Mouse (Mus musculus) CH12.LX (cell line): Measurements from ENCODE around the gene Fam193a. TPM values are rescaled to one million over a fixed set of nuclear protein-coding genes. Genes with fewer than 3 reads are reported as not detected.

Source experiments
- DNase-seq: peaks from one replicate; pipeline ENCODE4 v3.0.0-alpha.2; 2013; ENCODE audit errors: extremely low read depth
- H3K27ac ChIP-seq: 2 replicates; pipeline ENCODE4 v1.5.1; 2012; ENCODE audit warnings: low read depth, mild to moderate bottlenecking, control low read depth, moderate library complexity; ENCODE audit not compliant: insufficient read depth
- H3K27me3 ChIP-seq: replicated peaks from 2 replicates; pipeline ENCODE3; 2012; ENCODE audit warnings: inconsistent platforms
- H3K36me3 ChIP-seq, 2 experiments: replicated peaks in 1 of 2; 2 replicates each; pipeline versions ENCODE3 to v1.6.1; 2012; ENCODE audit warnings: inconsistent platforms in 1 of 2, low read length in 1 of 2, mild to moderate bottlenecking in 1 of 2, mixed read lengths in 1 of 2, moderate library complexity in 1 of 2; ENCODE audit not compliant: control insufficient read depth in 1 of 2, insufficient read depth in 1 of 2
- H3K4me1 ChIP-seq, 2 experiments: 2 replicates each; pipeline ENCODE4 v1.6.1; 2012; ENCODE audit warnings: inconsistent platforms in 1 of 2, moderate library complexity in 1 of 2; ENCODE audit not compliant: insufficient read depth in 2 of 2, control insufficient read depth in 1 of 2
- H3K4me2 ChIP-seq: 2 replicates; pipeline ENCODE4 v1.6.1; 2012; ENCODE audit warnings: low read depth, mild to moderate bottlenecking, control low read depth; ENCODE audit not compliant: poor library complexity, insufficient read depth, severe bottlenecking
- H3K4me3 ChIP-seq, 3 experiments: fragments of 150-350 bp in 1 of 3; sonication (generic) in 1 of 3; replicated peaks in 1 of 3; 2 replicates each; pipeline versions ENCODE3 to v1.5.1; 2011 to 2012; ENCODE audit warnings: low read depth in 2 of 3, low read length in 2 of 3, mild to moderate bottlenecking in 2 of 3, moderate library complexity in 2 of 3, control low read depth in 1 of 3, improper control_type of control experiment in 1 of 3, inconsistent platforms in 1 of 3, mixed read lengths in 1 of 3; ENCODE audit not compliant: poor library complexity in 1 of 3
- H3K79me2 ChIP-seq: replicated peaks from 2 replicates; pipeline ENCODE4 v1.6.1; 2012; ENCODE audit warnings: mild to moderate bottlenecking, moderate library complexity; ENCODE audit not compliant: control insufficient read depth, poor library complexity, insufficient read depth, severe bottlenecking; ENCODE audit errors: extremely low read depth
- H3K9ac ChIP-seq: 2 replicates; pipeline ENCODE4 v1.6.1; 2012; ENCODE audit warnings: low read depth, mild to moderate bottlenecking, control low read depth, moderate library complexity; ENCODE audit not compliant: insufficient read depth
- H3K9me3 ChIP-seq: replicated peaks from 2 replicates; pipeline ENCODE3; 2012; ENCODE audit warnings: low read length, inconsistent platforms, mixed read lengths
- CHD1 ChIP-seq: IDR thresholded peaks from 2 replicates; pipeline ENCODE4 v1.6.1; 2012; ENCODE audit warnings: low read depth, low read length, improper control_type of control experiment, inconsistent platforms
- CHD2 ChIP-seq: IDR thresholded peaks from 2 replicates; pipeline ENCODE4 v1.6.1; 2011; ENCODE audit warnings: low read length, improper control_type of control experiment
- CTCF ChIP-seq, 2 experiments: IDR thresholded peaks in 1 of 2; conservative IDR thresholded peaks in 1 of 2; 2 replicates each; pipeline ENCODE4 v1.5.1; 2011 to 2012; ENCODE audit warnings: low read depth in 2 of 2, low read length in 2 of 2, improper control_type of control experiment in 1 of 2, inconsistent platforms in 1 of 2, mild to moderate bottlenecking in 1 of 2, moderate library complexity in 1 of 2
- ELF1 ChIP-seq: IDR thresholded peaks from 2 replicates; pipeline ENCODE4 v1.6.1; 2014; ENCODE audit warnings: low read depth, mild to moderate bottlenecking, inconsistent platforms, low read length, improper control_type of control experiment
- ETS1 ChIP-seq: conservative IDR thresholded peaks from 2 replicates; pipeline ENCODE4 v1.6.1; 2012; ENCODE audit warnings: low read depth, mild to moderate bottlenecking, inconsistent platforms, low read length, improper control_type of control experiment, moderate library complexity
- JUN ChIP-seq: IDR thresholded peaks from 2 replicates; pipeline ENCODE4 v1.6.1; 2011; ENCODE audit warnings: low read depth, mild to moderate bottlenecking, low read length, improper control_type of control experiment, moderate library complexity; ENCODE audit not compliant: insufficient read depth
- MEF2A ChIP-seq: IDR thresholded peaks from 2 replicates; pipeline ENCODE4 v1.6.1; 2014; ENCODE audit warnings: low read depth, mild to moderate bottlenecking, inconsistent platforms, low read length, improper control_type of control experiment, borderline replicate concordance
- POLR2A ChIP-seq: IDR thresholded peaks from 2 replicates; pipeline ENCODE4 v1.6.1; 2011; ENCODE audit warnings: low read depth, mild to moderate bottlenecking, improper control_type of control experiment, low read length
- RAD21 ChIP-seq: IDR thresholded peaks from 2 replicates; pipeline ENCODE4 v1.6.1; 2011; ENCODE audit warnings: low read depth, mild to moderate bottlenecking, low read length, improper control_type of control experiment, moderate library complexity
- UBTF ChIP-seq: IDR thresholded peaks from 2 replicates; pipeline ENCODE4 v1.6.1; 2012; ENCODE audit warnings: low read depth, mild to moderate bottlenecking, inconsistent platforms, low read length, improper control_type of control experiment, moderate library complexity
- USF1 ChIP-seq: IDR thresholded peaks from 2 replicates; pipeline ENCODE4 v1.6.1; 2014; ENCODE audit warnings: low read depth, mild to moderate bottlenecking, inconsistent platforms, low read length, improper control_type of control experiment
- USF2 ChIP-seq: conservative IDR thresholded peaks from 2 replicates; pipeline ENCODE4 v1.6.1; 2011; ENCODE audit warnings: low read depth, low read length, improper control_type of control experiment
- ZC3H11A ChIP-seq: IDR thresholded peaks from 2 replicates; pipeline ENCODE4 v1.6.1; 2012; ENCODE audit warnings: low read depth, mild to moderate bottlenecking, inconsistent platforms, low read length, improper control_type of control experiment
- ZNF384 ChIP-seq: IDR thresholded peaks from 2 replicates; pipeline ENCODE4 v1.6.1; 2012; ENCODE audit warnings: low read depth, low read length, improper control_type of control experiment, inconsistent platforms
- dilution Hi-C: fragments of 300-500 bp; cut with MboI; formaldehyde crosslinking; loops from 2 replicates; pipeline ENCODE4 v1.14.3; 2020; ENCODE audit warnings: low sequenced_read_pairs; ENCODE audit not compliant: extremely low pct_unique_long_range_greater_than_20kb, extremely low pct_ligation_motif_present
- in situ Hi-C: fragments of 300-500 bp; cut with MboI; formaldehyde crosslinking; loops from 3 replicates; pipeline ENCODE4 v1.14.3; 2019; ENCODE audit warnings: low sequenced_read_pairs, low pct_ligation_motif_present, low pct_unique_long_range_greater_than_20kb, mixed read lengths
- polyA plus RNA-seq: library from polyadenylated mRNA; unstranded; fragments of >175 nt; gene quantifications from 2 replicates; pipeline ENCODE4 v1.2.1, GENCODE M21; 2012; ENCODE audit warnings: low read depth; ENCODE audit not compliant: insufficient read length
- total RNA-seq, 2 experiments: library from RNA; depleted of rRNA; stranded (reverse); fragments of 300-350 nt in 1 of 2; fragments of >200 nt in 1 of 2; gene quantifications; 2 replicates each; pipeline ENCODE4 v1.2.3; 2012 to 2014

The Fam193a gene
- total and polyA plus RNA-seq, 3 experiments: 3.6 to 19.0 (median 8.5) TPM

DNA sequence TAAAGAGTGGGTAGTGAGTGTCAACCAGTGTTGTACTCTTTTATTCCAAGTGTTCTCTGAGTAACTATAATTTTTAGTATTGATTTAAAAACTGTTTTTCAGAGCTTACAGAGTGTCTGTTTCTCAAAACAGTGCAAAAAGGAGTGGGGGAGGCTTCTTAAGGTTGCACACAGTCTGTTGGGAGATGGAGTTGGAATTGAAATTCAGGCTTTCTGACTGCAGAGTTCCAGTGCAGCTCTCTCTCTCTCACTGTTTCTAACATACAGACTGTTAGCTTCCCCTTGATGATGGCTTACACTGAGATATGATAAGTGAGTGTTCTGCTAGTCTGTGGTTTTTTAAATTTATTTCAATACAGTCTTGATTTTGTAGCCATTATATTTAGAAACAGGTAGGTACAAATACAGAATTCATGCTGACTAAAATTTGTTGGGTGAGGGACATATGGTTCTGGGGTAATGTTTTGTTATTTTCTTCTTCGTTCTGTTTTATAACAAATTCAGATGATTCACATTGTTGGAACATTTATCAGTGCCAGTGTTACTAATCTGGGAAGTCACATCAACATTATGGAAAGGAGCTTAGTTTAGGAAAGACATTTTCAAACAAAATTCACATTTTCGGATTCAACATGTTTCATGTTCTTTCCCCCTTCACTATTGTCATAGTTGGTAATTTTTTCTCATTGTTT, 26.3 kb downstream of the Fam193a start:
- Histone ChIP-seq H3K36me3 (peaks cover 0 to 5% of the 10 kb centered on the region in 2 experiments), H3K4me3 (no peak overlapping the region), H3K4me2 (no peak overlapping the region), H3K9ac (no peak overlapping the region), H3K4me1 (peaks cover 0 to 2% of the 10 kb centered on the region in 2 experiments; a peak in 1 of 4 replicates), H3K27ac (no peak overlapping the region), H3K9me3 (no peaks in the 10 kb centered on the region), H3K27me3 (no peaks in the 10 kb centered on the region), H3K79me2 (peaks cover 7% of the 10 kb centered on the region; the same call in 1 of the 2 replicates)
- no peak for DNase-seq
- dilution Hi-C loops (no loop called here), in situ Hi-C loops (no loop called here)
- no peak for TF ChIP-seq CHD2
- no peak for TF ChIP-seq JUN
- no peak for TF ChIP-seq POLR2A
- TF ChIP-seq USF1: no peak
- TF ChIP-seq CHD1: no peak
- TF ChIP-seq ELF1: no peak
- TF ChIP-seq ZC3H11A: no peak
- no peak for TF ChIP-seq USF2
- TF ChIP-seq UBTF: no peak
- TF ChIP-seq MEF2A: no peak

DNA sequence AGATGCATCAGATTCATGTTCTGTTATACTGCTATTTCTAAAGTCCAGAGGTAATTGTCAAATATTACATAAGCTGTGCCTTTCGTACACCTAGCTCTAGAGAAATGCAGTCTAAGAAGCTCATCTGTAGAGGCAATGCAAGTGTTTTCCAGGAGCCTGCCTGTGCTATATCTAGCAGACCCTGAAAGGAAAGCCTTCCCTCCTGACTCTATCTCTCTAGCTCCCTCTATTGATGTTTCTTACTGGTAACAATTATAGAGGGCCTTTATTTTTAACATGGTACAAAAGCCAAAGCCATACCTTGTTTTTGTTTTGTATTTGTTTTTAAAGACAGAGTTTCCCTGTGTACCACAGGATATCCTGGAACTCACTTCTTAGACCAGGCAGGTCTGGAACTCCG, 28.1 kb downstream of the Fam193a start:
- H3K9me3 ChIP-seq: no peaks in the 10 kb centered on the region
- no peak overlapping the region for H3K9ac ChIP-seq
- peaks cover 0 to 2% of the 10 kb centered on the region in 2 experiments; a peak in 1 of 4 replicates for H3K4me1 ChIP-seq
- H3K27ac ChIP-seq: no peak overlapping the region
- no peaks in the 10 kb centered on the region for H3K27me3 ChIP-seq
- H3K36me3 ChIP-seq: peaks cover 0 to 5% of the 10 kb centered on the region in 2 experiments
- no peak overlapping the region for H3K4me3 ChIP-seq
- TF ChIP-seq RAD21 (peak; percentile 26), ZNF384 (no peak), CTCF (conservative IDR thresholded peaks at IDR 0.05 in 1 of 2, IDR thresholded peaks at IDR 0.05 in 1 of 2; ENCODE audit: low read depth in 2 of 2, low read length in 2 of 2) (peak in 1 of 2 experiments; percentile 46; a peak in 2 of 4 replicates)
- TF ChIP-seq, all 38 proteins: peak for 2
- dilution Hi-C loops: no loop called here
- H3K4me2 ChIP-seq: no peak overlapping the region
- in situ Hi-C loops: no loop called here
- DNase-seq: no peak
- H3K79me2 ChIP-seq: peaks cover 6% of the 10 kb centered on the region; the same call in 1 of the 2 replicates

DNA sequence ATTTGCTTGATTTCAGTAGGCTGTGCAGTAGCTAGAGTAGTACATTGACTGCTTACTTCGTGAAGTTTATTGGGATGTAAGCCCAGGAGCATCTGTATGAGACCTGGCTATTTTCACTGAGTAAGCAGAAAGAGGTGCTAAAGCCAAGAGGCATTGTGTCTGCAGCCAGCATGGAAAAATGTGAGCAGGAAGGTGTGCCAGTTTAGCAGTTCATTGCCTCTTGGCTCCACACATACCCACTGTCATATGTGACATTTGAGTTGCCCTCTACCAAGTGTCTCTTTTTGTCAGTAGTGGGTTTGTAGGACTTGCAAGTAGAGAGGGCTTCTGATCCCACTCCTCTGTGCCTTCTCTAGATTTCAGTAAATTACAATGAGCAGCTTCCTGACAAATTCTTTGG, 28.6 kb downstream of the Fam193a start:
- no peak for DNase-seq
- Histone ChIP-seq H3K27me3 (no peaks in the 10 kb centered on the region), H3K9ac (no peak overlapping the region), H3K27ac (no peak overlapping the region), H3K36me3 (peaks cover 0 to 3% of the 10 kb centered on the region in 2 experiments), H3K4me1 (peaks cover 0 to 2% of the 10 kb centered on the region in 2 experiments; a peak in 1 of 4 replicates), H3K79me2 (peaks cover 8% of the 10 kb centered on the region; the same call in 1 of the 2 replicates), H3K4me2 (no peak overlapping the region)
- in situ Hi-C loops: no loop called here
- dilution Hi-C loops: no loop called here
- no peak for TF ChIP-seq ETS1
- TF ChIP-seq CTCF (conservative IDR thresholded peaks at IDR 0.05 in 1 of 2, IDR thresholded peaks at IDR 0.05 in 1 of 2; ENCODE audit: low read depth in 2 of 2, low read length in 2 of 2): no peak
- TF ChIP-seq, all 38 proteins: peak for 0
- no peak overlapping the region for H3K4me3 ChIP-seq
- H3K9me3 ChIP-seq: no peaks in the 10 kb centered on the region
